Mouse (Mus musculus) heart, adult 2 months (tissue): Measurements from ENCODE around the gene Aqp9. TPM values are rescaled to one million over a fixed set of nuclear protein-coding genes. Genes with fewer than 3 reads are reported as not detected.

ENCODE experiments used
- DNase-seq, 2 experiments: peaks; one replicate each; pipeline ENCODE4 v3.0.0; 2021
- H3K27ac ChIP-seq: fragments of 200-600 bp; 2 replicates; pipeline ENCODE4 v1.8.1; 2022
- H3K27me3 ChIP-seq: fragments of 200-500 bp; 2 replicates; pipeline ENCODE4 v1.6.1; 2012; ENCODE audit warnings: mild to moderate bottlenecking, low read length, inconsistent platforms, mixed read lengths; ENCODE audit not compliant: control insufficient read depth, insufficient read depth
- H3K36me3 ChIP-seq: fragments of 200-500 bp; 2 replicates; pipeline ENCODE4 v1.6.1; 2012; ENCODE audit warnings: low read length, inconsistent platforms; ENCODE audit not compliant: control insufficient read depth, insufficient read depth
- H3K4me1 ChIP-seq: fragments of 200-500 bp; 2 replicates; pipeline ENCODE4 v1.6.1; 2011; ENCODE audit warnings: low read length; ENCODE audit not compliant: control insufficient read depth, insufficient read depth
- H3K4me3 ChIP-seq: fragments of 200-600 bp; 2 replicates; pipeline ENCODE4 v1.8.1; 2022
- H3K79me2 ChIP-seq: fragments of 200-500 bp; replicated peaks from 2 replicates; pipeline ENCODE4 v1.6.1; 2012; ENCODE audit warnings: mild to moderate bottlenecking, inconsistent platforms, low read length, moderate library complexity, mixed read lengths; ENCODE audit not compliant: control insufficient read depth, insufficient read depth
- H3K9ac ChIP-seq: fragments of 200-500 bp; 2 replicates; pipeline ENCODE4 v1.6.1; 2012; ENCODE audit warnings: low read depth, mild to moderate bottlenecking, control low read depth, inconsistent platforms, low read length, mixed read lengths
- CTCF ChIP-seq: fragments of 200-600 bp; IDR thresholded peaks from 2 replicates; pipeline ENCODE4 v1.8.1; 2022; ENCODE audit warnings: antibody characterized with exemption, mild to moderate bottlenecking, moderate library complexity
- EP300 ChIP-seq: fragments of 200-500 bp; IDR thresholded peaks from 2 replicates; pipeline ENCODE4 v1.6.1; 2011; ENCODE audit warnings: low read depth, low read length, control low read depth; ENCODE audit not compliant: insufficient read depth
- POLR2A ChIP-seq: fragments of 200-500 bp; IDR thresholded peaks from 2 replicates; pipeline ENCODE4 v1.6.1; 2011; ENCODE audit warnings: mild to moderate bottlenecking, low read depth, low read length, control low read depth; ENCODE audit not compliant: insufficient read depth
- WGBS: fragments of 180-500 bp; shearing (Covaris S2); methylation state at CpG from one replicate; pipeline ENCODE4 v1.1.7; 2018; 5-methylcytosine and 5-hydroxymethylcytosine counted together
- intact Hi-C: fragments of 180-260 bp; cut with DNase I; formaldehyde crosslinking; loops from one replicate; pipeline ENCODE4 v1.15.1; 2025
- polyA plus RNA-seq: library from polyadenylated mRNA; depleted of rRNA; stranded (reverse); fragments of >200 nt; gene quantifications from 2 replicates; pipeline ENCODE4 v1.2.3, GENCODE M21; 2012
- total RNA-seq, 2 experiments: library from RNA; stranded (reverse); gene quantifications; 2 replicates each; pipeline ENCODE4 v1.2.3; 2021

Aqp9 gene
- total and polyA plus RNA-seq, 3 experiments = 0.45 to 0.66 (median 0.57) TPM

GRCm38 (mm10) chr9:71213636-71214035, 45.2 kb upstream of the Aqp9 start:
- no peak overlapping the region for H3K9ac ChIP-seq
- DNase-seq = peak in 1 of 2 experiments; percentile 31
- intact Hi-C loops = loop anchor here (10.0 kb wide), 2 partner anchors 141 to 411 kb away; no protein-coding TSS in a partner anchor
- no peak overlapping the region for H3K4me3 ChIP-seq
- 40% methylated on average over 4 of the region's 4 CpGs for WGBS
- no peaks in the 10 kb centered on the region for H3K36me3 ChIP-seq
- H3K4me1 ChIP-seq = no peaks in the 10 kb centered on the region; the same call in 1 of the 2 replicates
- H3K27ac ChIP-seq = no peak overlapping the region
- TF ChIP-seq POLR2A = no peak
- no peaks in the 10 kb centered on the region for H3K79me2 ChIP-seq
- H3K27me3 ChIP-seq = peaks cover 19% of the 10 kb centered on the region

- no peak overlapping the region for H3K27ac ChIP-seq
- TF ChIP-seq CTCF (peak; percentile 82), EP300 (no peak), POLR2A (no peak)
- H3K9ac ChIP-seq = no peak overlapping the region
- peak; percentile 15 to 42 for DNase-seq
- H3K27me3 ChIP-seq = peaks cover 12% of the 10 kb centered on the region
- H3K4me3 ChIP-seq = no peak overlapping the region
- 13% methylated on average over 2 of the region's 2 CpGs for WGBS
- H3K36me3 ChIP-seq = no peaks in the 10 kb centered on the region
- intact Hi-C loops = loop anchor here (10.0 kb wide), 2 partner anchors 144 to 414 kb away; no protein-coding TSS in a partner anchor
- H3K79me2 ChIP-seq = no peaks in the 10 kb centered on the region
- no peaks in the 10 kb centered on the region for H3K4me1 ChIP-seq
Observed at GRCm38 (mm10) chr9:71210870-71211269, 42.4 kb upstream of the Aqp9 start.

GRCm38 (mm10) chr9:71209299-71209698, 40.8 kb upstream of the Aqp9 start:
- intact Hi-C loops = no loop called here
- H3K27ac ChIP-seq = no peak overlapping the region
- WGBS = 34% methylated on average over 3 of the region's 3 CpGs
- no peaks in the 10 kb centered on the region for H3K4me1 ChIP-seq
- H3K79me2 ChIP-seq = no peaks in the 10 kb centered on the region
- DNase-seq = peak in 1 of 2 experiments; percentile 3
- TF ChIP-seq EP300 (no peak), POLR2A (no peak), CTCF (no peak)
- H3K36me3 ChIP-seq = no peaks in the 10 kb centered on the region
- peaks cover 2% of the 10 kb centered on the region; the same call in 1 of the 2 replicates for H3K27me3 ChIP-seq
- no peak overlapping the region for H3K4me3 ChIP-seq
- H3K9ac ChIP-seq = no peak overlapping the region

- no peak overlapping the region for H3K4me3 ChIP-seq
- H3K79me2 ChIP-seq = no peaks in the 10 kb centered on the region
- H3K27ac ChIP-seq = no peak overlapping the region
- H3K27me3 ChIP-seq = no peaks in the 10 kb centered on the region
- H3K4me1 ChIP-seq = no peaks in the 10 kb centered on the region
- no peak for TF ChIP-seq POLR2A
- TF ChIP-seq CTCF = no peak
- TF ChIP-seq EP300 = no peak
- intact Hi-C loops = no loop called here
- 68% methylated on average over 4 of the region's 4 CpGs for WGBS
- no peak for DNase-seq
- H3K9ac ChIP-seq = no peak overlapping the region
- H3K36me3 ChIP-seq = no peaks in the 10 kb centered on the region
Observed at GRCm38 (mm10) chr9:71202265-71202664, 33.8 kb upstream of the Aqp9 start.

- Histone ChIP-seq H3K9ac (no peak overlapping the region), H3K27ac (no peak overlapping the region), H3K4me1 (no peaks in the 10 kb centered on the region), H3K79me2 (no peaks in the 10 kb centered on the region), H3K36me3 (no peaks in the 10 kb centered on the region), H3K4me3 (no peak overlapping the region), H3K27me3 (no peaks in the 10 kb centered on the region)
- no peak for DNase-seq
- no peak for TF ChIP-seq CTCF
- no peak for TF ChIP-seq POLR2A
- no peak for TF ChIP-seq EP300
- 71% methylated on average over 5 of the region's 5 CpGs for WGBS
- intact Hi-C loops = no loop called here
Observed at GRCm38 (mm10) chr9:71198826-71199225, 30.3 kb upstream of the Aqp9 start.

GRCm38 (mm10) chr9:71188647-71189415, 20.3 kb upstream of the Aqp9 start:
- no peak overlapping the region for H3K4me3 ChIP-seq
- intact Hi-C loops = loop anchor here (10.0 kb wide), 1 partner anchor 54 kb away; no protein-coding TSS in a partner anchor
- no peak for TF ChIP-seq EP300
- TF ChIP-seq CTCF = peak; percentile 70
- no peak overlapping the region for H3K27ac ChIP-seq
- 4% methylated on average over 12 of the region's 12 CpGs for WGBS
- H3K9ac ChIP-seq = no peak overlapping the region
- no peaks in the 10 kb centered on the region for H3K79me2 ChIP-seq
- no peaks in the 10 kb centered on the region for H3K36me3 ChIP-seq
- DNase-seq = peak; percentile 31 to 73
- H3K4me1 ChIP-seq = no peaks in the 10 kb centered on the region
- no peaks in the 10 kb centered on the region for H3K27me3 ChIP-seq
